In genomic region chr12:111842565-111843433, GRCm38 (mm10) we compare ENCODE assay signal across 18 mouse cellular contexts. TPM values are rescaled to one million over a fixed set of nuclear protein-coding genes. Genes with fewer than 3 reads are reported as not detected.
A peak's percentile ranks its signal among the peaks of the same experiment; 100 is the strongest.
DNase-seq lines count a peak whose midpoint lies in the region; ATAC-seq and TF ChIP-seq lines count a peak whose summit lies in the region.
"Had no signal": no experiment of that assay in that cellular context is flagged by ENCODE, and none has a peak within 500 bp of the region (broad histone marks: within the 10 kb centered on the region; RNA-seq: fewer than 3 reads in every experiment).

No protein-coding gene starts in this region.

- H3K4me3 ChIP-seq in midbrain, postnatal 0 days (ENCODE audit: low read depth, low read length), result no peak overlapping the region
- no peak overlapping the region for H3K4me3 ChIP-seq in midbrain, embryonic 10.5 days
- H3K4me3 ChIP-seq in hindbrain, embryonic 14.5 days (replicated peaks; ENCODE audit: low read length), result no peak overlapping the region
- H3K4me3 ChIP-seq in hindbrain, postnatal 0 days (ENCODE audit: low read length), result no peak overlapping the region
- H3K4me3 ChIP-seq: embryonic facial prominence, embryonic 13.5 days; hindbrain, embryonic 12.5 days; megakaryocyte, embryonic 14.5 days; stomach, embryonic 15.5 days had no signal

- ATAC-seq in midbrain, postnatal 0 days (ENCODE audit: low FRiP score), result no peak
- ATAC-seq in granulocyte monocyte progenitor cell, adult 5-6 weeks (replicated peaks; ENCODE audit: poor library complexity, severe bottlenecking), result peak; percentile 67
- ATAC-seq in hindbrain, embryonic 14.5 days (ENCODE audit: low FRiP score), result no peak
- ATAC-seq in hindbrain, postnatal 0 days, result no peak
- ATAC-seq: forebrain, embryonic 14.5 days had no signal

- H3K36me3 ChIP-seq in midbrain, postnatal 0 days (ENCODE audit: insufficient read depth, low read length), result peaks cover 27% of the 10 kb centered on the region
- no peaks in the 10 kb centered on the region for H3K36me3 ChIP-seq in midbrain, embryonic 10.5 days
- H3K36me3 ChIP-seq in splenic B cell, adult 2 months (ENCODE audit: control insufficient read depth, insufficient read depth, low read length, poor library complexity, severe bottlenecking), result peaks cover 15% of the 10 kb centered on the region
- peaks cover 57% of the 10 kb centered on the region for H3K36me3 ChIP-seq in hindbrain, embryonic 14.5 days (replicated peaks; ENCODE audit: control insufficient read depth, insufficient read depth)
- peaks cover 36% of the 10 kb centered on the region for H3K36me3 ChIP-seq in hindbrain, postnatal 0 days (ENCODE audit: insufficient read depth, low read length)

- peak; percentile 32 for DNase-seq in embryo, embryonic 10 days (ENCODE audit: low spot score)
- no peak for DNase-seq in embryo, embryonic 9.5 days (ENCODE audit: extremely low spot score)
- DNase-seq in midbrain, postnatal 0 days (ENCODE audit: low spot score), result no peak
- DNase-seq in midbrain, embryonic 10.5 days (ENCODE audit: low spot score), result no peak
- peak; percentile 7 for DNase-seq in splenic B cell, adult 2 months (ENCODE audit: low read depth, low spot score)
- no peak for DNase-seq in hindbrain, embryonic 14.5 days (ENCODE audit: low spot score)
- DNase-seq in hindbrain, postnatal 0 days (ENCODE audit: low spot score), result no peak
- DNase-seq: cerebellum, postnatal 10 days; heart, adult 18-20 months; kidney, adult 18-20 months; kidney, postnatal 36 days; lung, adult 2 months had no signal

- H3K27me3 ChIP-seq in midbrain, postnatal 0 days (ENCODE audit: insufficient read depth, low read length), result no peaks in the 10 kb centered on the region
- H3K27me3 ChIP-seq in midbrain, embryonic 10.5 days (ENCODE audit: low read depth, poor library complexity, severe bottlenecking), result no peaks in the 10 kb centered on the region
- H3K27me3 ChIP-seq in splenic B cell, adult 2 months (ENCODE audit: control insufficient read depth, insufficient read depth, low read length, poor library complexity, severe bottlenecking), result no peaks in the 10 kb centered on the region
- H3K27me3 ChIP-seq in hindbrain, embryonic 14.5 days (ENCODE audit: control insufficient read depth, insufficient read depth, low read length), result no peaks in the 10 kb centered on the region
- H3K27me3 ChIP-seq in hindbrain, postnatal 0 days (ENCODE audit: insufficient read depth, low read length), result no peaks in the 10 kb centered on the region
- H3K27me3 ChIP-seq: embryonic facial prominence, embryonic 13.5 days; hindbrain, embryonic 12.5 days; megakaryocyte, embryonic 14.5 days; stomach, embryonic 15.5 days had no signal

- no peaks in the 10 kb centered on the region for H3K4me1 ChIP-seq in midbrain, postnatal 0 days (ENCODE audit: insufficient read depth, low read length)
- H3K4me1 ChIP-seq in midbrain, embryonic 10.5 days, result no peaks in the 10 kb centered on the region
- H3K4me1 ChIP-seq in hindbrain, embryonic 14.5 days (replicated peaks; ENCODE audit: control insufficient read depth, insufficient read depth, low read length), result no peaks in the 10 kb centered on the region
- no peaks in the 10 kb centered on the region for H3K4me1 ChIP-seq in hindbrain, postnatal 0 days (ENCODE audit: insufficient read depth, low read length)
- H3K4me1 ChIP-seq: embryonic facial prominence, embryonic 13.5 days; hindbrain, embryonic 12.5 days; stomach, embryonic 15.5 days had no signal

- H3K27ac ChIP-seq in midbrain, postnatal 0 days (ENCODE audit: low read depth, low read length), result no peak overlapping the region
- H3K27ac ChIP-seq in midbrain, embryonic 10.5 days (replicated peaks), result no peak overlapping the region
- H3K27ac ChIP-seq in hindbrain, embryonic 14.5 days, result no peak overlapping the region
- no peak overlapping the region for H3K27ac ChIP-seq in hindbrain, postnatal 0 days
- H3K27ac ChIP-seq: embryonic facial prominence, embryonic 13.5 days; hindbrain, embryonic 12.5 days; stomach, embryonic 15.5 days had no signal

- H3K9ac ChIP-seq in midbrain, postnatal 0 days (replicated peaks; ENCODE audit: low read length, poor library complexity, severe bottlenecking), result no peak overlapping the region
- no peak overlapping the region for H3K9ac ChIP-seq in hindbrain, embryonic 14.5 days
- no peak overlapping the region for H3K9ac ChIP-seq in hindbrain, postnatal 0 days (replicated peaks; ENCODE audit: low read length)
- H3K9ac ChIP-seq: embryonic facial prominence, embryonic 13.5 days; hindbrain, embryonic 12.5 days; stomach, embryonic 15.5 days had no signal

- 85% methylated on average over 15 of the region's 15 CpGs for WGBS in midbrain, postnatal 0 days
- WGBS in midbrain, embryonic 10.5 days, result 87% methylated on average over 15 of the region's 15 CpGs
- WGBS in hindbrain, embryonic 14.5 days, result 91% methylated on average over 15 of the region's 15 CpGs
- 89% methylated on average over 15 of the region's 15 CpGs for WGBS in hindbrain, postnatal 0 days

- H3K9me3 ChIP-seq in midbrain, postnatal 0 days (ENCODE audit: low read length), result no peaks in the 10 kb centered on the region
- H3K9me3 ChIP-seq in midbrain, embryonic 10.5 days (replicated peaks), result no peaks in the 10 kb centered on the region
- no peaks in the 10 kb centered on the region for H3K9me3 ChIP-seq in hindbrain, embryonic 14.5 days (ENCODE audit: control insufficient read depth, low read length)
- no peaks in the 10 kb centered on the region for H3K9me3 ChIP-seq in hindbrain, postnatal 0 days (ENCODE audit: low read length)
- H3K9me3 ChIP-seq: embryonic facial prominence, embryonic 13.5 days; hindbrain, embryonic 12.5 days; megakaryocyte, embryonic 14.5 days; stomach, embryonic 15.5 days had no signal

- 0 out of 2 replicates have a peak, but pooled peaks have one; percentile 11 for TF ChIP-seq CTCF in midbrain, postnatal 0 days (IDR thresholded peaks at IDR 0.05)
- no peak for TF ChIP-seq CTCF in hindbrain, postnatal 0 days (IDR thresholded peaks at IDR 0.05; ENCODE audit: low read depth)

- H3K4me2 ChIP-seq in midbrain, postnatal 0 days (ENCODE audit: low read depth, low read length, poor library complexity, severe bottlenecking), result no peak overlapping the region
- H3K4me2 ChIP-seq in hindbrain, embryonic 14.5 days (replicated peaks), result no peak overlapping the region
- H3K4me2 ChIP-seq in hindbrain, postnatal 0 days (ENCODE audit: low read depth, low read length), result no peak overlapping the region
- H3K4me2 ChIP-seq: embryonic facial prominence, embryonic 13.5 days; hindbrain, embryonic 12.5 days; stomach, embryonic 15.5 days had no signal

RNA-seq across cellular contexts. Expression of gene Zfyve21, which starts 28.8 kb away (rescaled TPM):
- total RNA-seq in midbrain, postnatal 0 days (2014; rRNA removed), result 30.6 and 30.9 TPM in 2 replicates
- polyA plus RNA-seq in midbrain, postnatal 0 days (2015; fragmentation: Nextera tagmentation; extraction: Ambion mirVana), result 29.7 and 37.2 TPM in 2 replicates
- 75.3 and 79.2 TPM in 2 replicates for polyA plus RNA-seq in midbrain, embryonic 10.5 days (2016; fragmentation: Nextera tagmentation; extraction: Ambion mirVana)
- total RNA-seq in granulocyte monocyte progenitor cell, adult 5-6 weeks (2014; fragmentation: Nextera tagmentation), result 14.0 and 19.5 TPM in 2 replicates
- 5.3 and 6.2 TPM in 2 replicates for total RNA-seq in granulocyte monocyte progenitor cell, adult 5-6 weeks (2017)
- polyA plus RNA-seq in hindbrain, embryonic 14.5 days (2014; fragmentation: Nextera tagmentation; extraction: Ambion mirVana), result 36.7 and 40.1 TPM in 2 replicates
- total RNA-seq in hindbrain, postnatal 0 days (2014; rRNA removed), result 43.4 and 44.3 TPM in 2 replicates
- 44.8 and 48.3 TPM in 2 replicates for polyA plus RNA-seq in hindbrain, postnatal 0 days (2015; fragmentation: Nextera tagmentation; extraction: Ambion mirVana)

RNA-seq across cellular contexts. Expression of gene Xrcc3, which starts 29.1 kb away (rescaled TPM):
- total RNA-seq in midbrain, postnatal 0 days (2014; rRNA removed), result 4.1 and 5.4 TPM in 2 replicates
- 1.7 and 2.5 TPM in 2 replicates for polyA plus RNA-seq in midbrain, postnatal 0 days (2015; fragmentation: Nextera tagmentation; extraction: Ambion mirVana)
- 16.7 and 18.2 TPM in 2 replicates for polyA plus RNA-seq in midbrain, embryonic 10.5 days (2016; fragmentation: Nextera tagmentation; extraction: Ambion mirVana)
- 16.7 and 31.1 TPM in 2 replicates for total RNA-seq in granulocyte monocyte progenitor cell, adult 5-6 weeks (2014; fragmentation: Nextera tagmentation)
- total RNA-seq in granulocyte monocyte progenitor cell, adult 5-6 weeks (2017), result 6.8 and 8.6 TPM in 2 replicates
- polyA plus RNA-seq in hindbrain, embryonic 14.5 days (2014; fragmentation: Nextera tagmentation; extraction: Ambion mirVana), result 2.6 and 3.1 TPM in 2 replicates
- total RNA-seq in hindbrain, postnatal 0 days (2014; rRNA removed), result 16.8 and 17.4 TPM in 2 replicates
- 2.6 and 2.7 TPM in 2 replicates for polyA plus RNA-seq in hindbrain, postnatal 0 days (2015; fragmentation: Nextera tagmentation; extraction: Ambion mirVana)

Comparison
In these comparisons a context has a peak if more than half of its experiments do, and no peak if none do; other contexts are left out.
1. DNase-seq: peak in embryo, embryonic 10 days (single experiment) and splenic B cell, adult 2 months (single experiment); none in embryo, embryonic 9.5 days (single experiment), midbrain, postnatal 0 days (single experiment), midbrain, embryonic 10.5 days (single experiment), hindbrain, embryonic 14.5 days (single experiment) and hindbrain, postnatal 0 days (single experiment).